Mouse (Mus musculus) cerebellum, adult 11 months (tissue): ENCODE data around the gene Gm13285.
"Not testable (repeated sequence)": the region's sequence is repeated elsewhere in the genome, so short reads cannot be mapped to it uniquely, and the experiment has no call there.

Experiments used
- DNase-seq: peaks from one replicate; pipeline ENCODE4 v3.0.0; 2022

Gene Gm13285

DNA sequence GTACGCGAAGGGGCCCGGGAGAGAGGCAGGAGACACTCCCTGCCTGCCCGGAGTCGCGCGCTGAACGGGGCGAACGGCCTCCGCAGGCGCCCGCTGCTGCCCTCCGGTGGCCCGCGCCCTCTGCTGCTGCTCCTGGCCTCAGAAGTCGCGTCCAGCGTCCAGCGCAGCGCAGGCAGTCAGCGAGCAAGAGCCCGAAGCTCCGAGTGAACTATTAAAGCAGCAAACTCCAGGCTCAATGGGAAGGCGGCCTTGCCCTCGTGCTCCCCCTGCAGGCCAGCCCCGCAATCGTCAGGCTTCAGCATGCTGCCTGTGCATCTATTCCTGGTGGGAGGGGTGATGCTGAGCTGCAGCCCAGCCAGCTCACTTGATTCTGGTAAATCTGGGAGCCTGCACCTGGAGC lies 2.4 kb upstream of the Gm13285 start, which contains the start of gene Gm13279:
TSS of gene Gm13279 (plus strand) at position 301 of the 400 bp plus-strand sequence.
- DNase-seq: not testable (repeated sequence)

DNA sequence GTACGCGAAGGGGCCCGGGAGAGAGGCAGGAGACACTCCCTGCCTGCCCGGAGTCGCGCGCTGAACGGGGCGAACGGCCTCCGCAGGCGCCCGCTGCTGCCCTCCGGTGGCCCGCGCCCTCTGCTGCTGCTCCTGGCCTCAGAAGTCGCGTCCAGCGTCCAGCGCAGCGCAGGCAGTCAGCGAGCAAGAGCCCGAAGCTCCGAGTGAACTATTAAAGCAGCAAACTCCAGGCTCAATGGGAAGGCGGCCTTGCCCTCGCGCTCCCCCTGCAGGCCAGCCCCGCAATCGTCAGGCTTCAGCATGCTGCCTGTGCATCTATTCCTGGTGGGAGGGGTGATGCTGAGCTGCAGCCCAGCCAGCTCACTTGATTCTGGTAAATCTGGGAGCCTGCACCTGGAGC lies 3.5 kb downstream of the Gm13285 start, which contains the start of gene Gm13287:
TSS of gene Gm13287 (plus strand) at position 301 of the 400 bp plus-strand sequence.
- not testable (repeated sequence) for DNase-seq

- DNase-seq: not testable (repeated sequence)
These were observed 5.8 kb downstream of the Gm13285 start, which contains the start of gene Gm13288 for GRCm38 (mm10) chr4:88805231-88805630. Gm13288 (plus strand) TSS chr4:88805531.

DNA sequence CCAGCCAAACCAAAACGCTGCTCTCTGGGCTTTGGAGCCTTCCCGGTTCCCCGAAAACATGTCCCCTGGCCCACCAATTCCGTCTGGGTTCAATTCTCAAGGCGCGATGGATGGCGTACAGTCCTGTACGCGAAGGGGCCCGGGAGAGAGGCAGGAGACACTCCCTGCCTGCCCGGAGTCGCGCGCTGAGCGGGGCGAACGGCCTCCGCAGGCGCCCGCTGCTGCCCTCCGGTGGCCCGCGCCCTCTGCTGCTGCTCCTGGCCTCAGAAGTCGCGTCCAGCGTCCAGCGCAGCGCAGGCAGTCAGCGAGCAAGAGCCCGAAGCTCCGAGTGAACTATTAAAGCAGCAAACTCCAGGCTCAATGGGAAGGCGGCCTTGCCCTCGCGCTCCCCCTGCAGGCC lies 6.3 kb downstream of the Gm13285 start:
- DNase-seq: peak; percentile 17

DNA sequence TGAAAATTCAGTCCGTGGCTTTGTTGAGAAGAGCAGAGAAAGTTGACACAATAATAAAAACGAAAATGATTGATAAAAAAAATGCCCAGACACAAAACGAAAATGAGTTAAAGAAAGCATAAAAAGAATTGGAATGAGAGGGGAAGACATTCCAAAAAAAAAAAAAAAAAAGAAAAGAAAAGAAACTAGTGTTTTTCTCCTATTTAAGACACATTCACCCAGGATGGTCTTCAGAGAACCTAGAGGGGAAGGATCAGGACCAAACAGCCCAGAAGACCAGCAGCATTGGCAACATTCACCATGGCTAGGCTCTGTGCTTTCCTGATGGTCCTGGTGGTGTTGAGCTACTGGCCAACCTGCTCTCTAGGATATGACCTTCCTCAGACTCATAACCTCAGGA lies 16.5 kb downstream of the Gm13285 start, which contains the start of gene Ifna7:
TSS of gene Ifna7 (plus strand) at position 301 of the 400 bp plus-strand sequence.
- DNase-seq: no peak

- DNase-seq: no peak
These were observed 20.2 kb downstream of the Gm13285 start, which contains the start of gene Ifna11 for GRCm38 (mm10) chr4:88819659-88820058. Ifna11 (plus strand) TSS chr4:88819959.

DNA sequence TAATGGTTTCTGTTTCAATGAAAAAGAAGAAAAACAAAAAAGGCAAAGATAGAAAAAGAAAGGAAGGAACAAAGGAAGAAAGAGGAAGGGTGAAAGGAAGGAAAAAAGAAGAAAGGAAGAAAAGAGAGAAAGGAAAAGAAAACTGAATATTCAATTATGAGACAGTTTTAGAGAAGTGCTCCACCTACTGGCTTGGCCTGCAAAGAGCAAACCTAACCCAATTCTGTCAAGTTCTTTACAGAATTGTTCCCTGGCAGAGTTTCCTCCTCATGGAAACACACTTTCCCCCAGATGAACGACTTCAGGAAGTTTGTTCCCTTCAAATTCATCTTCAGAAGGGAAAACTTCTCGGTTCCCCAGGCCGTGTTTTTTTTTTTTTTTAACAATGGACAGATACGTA lies 23.5 kb downstream of the Gm13285 start:
- no peak for DNase-seq

DNA sequence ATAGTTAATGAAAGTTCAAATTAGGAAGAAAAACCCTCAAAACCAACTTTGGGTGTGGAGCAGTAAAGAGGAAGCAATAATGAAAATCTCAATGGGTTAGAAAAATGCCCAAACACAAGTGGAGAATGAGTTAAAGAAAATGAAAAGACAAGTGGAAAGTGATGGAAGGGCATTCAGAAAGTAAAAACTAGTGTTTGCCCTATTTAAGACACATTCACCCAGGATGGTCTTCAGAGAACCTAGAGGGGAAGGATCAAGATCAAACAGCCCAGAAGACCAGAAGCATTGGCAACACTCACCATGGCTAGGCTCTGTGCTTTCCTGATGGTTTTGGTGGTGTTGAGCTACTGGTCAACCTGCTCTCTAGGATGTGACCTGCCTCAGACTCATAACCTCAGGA lies 27.7 kb downstream of the Gm13285 start, which contains the start of gene Ifna6:
TSS of gene Ifna6 (plus strand) at position 301 of the 400 bp plus-strand sequence.
- DNase-seq: not testable (repeated sequence)

- no peak for DNase-seq
These were observed 31.1 kb downstream of the Gm13285 start for GRCm38 (mm10) chr4:88830523-88830922.

- DNase-seq: not testable (repeated sequence)
These were observed 35.8 kb downstream of the Gm13285 start, which contains the start of gene Ifna5 for GRCm38 (mm10) chr4:88835225-88835624. Ifna5 (plus strand) TSS chr4:88835525.

DNA sequence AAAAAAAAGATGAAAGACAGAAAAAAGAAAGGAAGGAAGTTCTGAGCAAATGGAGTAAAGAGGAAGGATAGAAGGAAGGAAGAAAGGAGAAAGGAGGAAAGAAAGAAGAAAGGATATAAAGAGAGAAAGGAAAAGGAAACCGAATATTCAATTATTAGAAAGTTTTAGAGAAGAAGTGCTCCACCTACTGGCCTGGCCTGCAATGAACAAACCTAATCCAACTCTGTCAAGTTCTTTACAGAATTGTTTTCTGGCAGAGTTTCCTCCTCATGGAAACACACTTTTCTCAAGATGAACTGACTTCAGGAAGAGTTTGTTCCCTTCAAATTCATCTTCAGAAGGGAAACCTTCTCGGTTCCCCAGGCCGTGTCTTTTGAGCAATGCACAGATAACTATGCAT lies 39.4 kb downstream of the Gm13285 start:
- DNase-seq: no peak

GRCm38 (mm10) chr4:88840058-88840457 lies 40.6 kb downstream of the Gm13285 start:
- DNase-seq: no peak

DNA sequence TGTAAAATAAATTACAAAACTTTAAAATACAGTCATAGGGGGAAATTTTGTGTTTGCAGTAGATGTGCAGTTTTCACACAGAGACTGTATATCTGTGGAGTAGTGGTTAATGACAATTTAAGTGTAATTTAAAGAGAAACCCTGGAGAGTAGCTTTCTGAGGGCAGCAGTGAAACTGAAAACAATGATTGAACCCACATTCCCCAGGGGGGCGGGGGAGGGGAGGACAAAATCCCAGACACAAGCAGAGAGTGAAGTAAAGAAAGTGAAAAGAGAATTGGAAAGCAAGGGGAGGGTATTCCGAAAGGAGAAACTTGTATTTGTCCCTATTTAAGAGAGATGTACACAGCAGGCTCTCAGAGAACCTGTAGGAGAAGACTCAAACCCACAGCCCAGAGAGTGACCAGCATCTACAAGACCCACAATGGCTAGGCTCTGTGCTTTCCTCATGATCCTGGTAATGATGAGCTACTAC lies 42.0 kb downstream of the Gm13285 start, which contains the start of gene Ifna4:
TSS of gene Ifna4 (plus strand) at position 424 of the 474 bp plus-strand sequence.
- no peak for DNase-seq

DNA sequence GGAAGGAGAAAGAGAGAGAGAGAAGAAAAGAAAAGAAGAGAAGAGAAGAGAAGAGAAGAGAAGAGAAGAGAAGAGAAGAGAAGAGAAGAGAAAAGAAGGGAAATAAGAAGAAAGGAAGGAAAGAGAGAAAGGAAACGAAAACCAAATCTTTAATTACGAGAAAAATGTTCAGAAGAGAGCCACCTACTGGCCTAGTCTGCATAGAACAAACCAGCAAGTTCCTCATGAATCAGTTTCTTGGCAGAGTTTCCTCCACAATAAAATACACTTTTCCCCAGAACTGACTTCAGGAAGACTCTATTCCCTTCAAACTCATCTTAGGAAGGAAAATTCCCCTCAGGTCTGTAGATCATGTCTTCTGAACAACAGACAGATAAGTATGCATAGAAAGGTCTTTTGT lies 45.9 kb downstream of the Gm13285 start:
- DNase-seq: no peak

- no peak for DNase-seq
These were observed 50.2 kb downstream of the Gm13285 start, which contains the start of gene Ifna1 for GRCm38 (mm10) chr4:88849698-88850097. Ifna1 (plus strand) TSS chr4:88850087.
